Mouse (Mus musculus) myocyte (in vitro differentiated cells): Measurements from ENCODE around the gene Vtcn1.

ENCODE experiments used
- E2F4 ChIP-seq: IDR thresholded peaks from one replicate; pipeline ENCODE4 v1.6.1; 2011; ENCODE audit warnings: mild to moderate bottlenecking, control low read depth, moderate library complexity; ENCODE audit not compliant: insufficient read depth
- POLR2A ChIP-seq: IDR thresholded peaks from one replicate; pipeline ENCODE4 v1.6.1; 2011; ENCODE audit warnings: low read depth, mild to moderate bottlenecking, control low read depth, moderate library complexity; ENCODE audit not compliant: insufficient read length
- USF1 ChIP-seq: IDR thresholded peaks from one replicate; pipeline ENCODE4 v1.6.1; 2011; ENCODE audit warnings: low read depth, mild to moderate bottlenecking, control low read depth, moderate library complexity

GRCm38 (mm10) chr3:100777568-100777967 is 47.7 kb upstream of the Vtcn1 start:
- TF ChIP-seq E2F4 (no peak), POLR2A (no peak), USF1 (no peak)
